Mouse (Mus musculus) cerebellum, adult 2 months (tissue): Measurements from ENCODE around the gene Sel1l3.

Experiments
- CTCF ChIP-seq: fragments of 200-500 bp; IDR thresholded peaks from 2 replicates; pipeline ENCODE4 v1.5.1; 2011; ENCODE audit warnings: low read depth, mild to moderate bottlenecking, control low read depth, low read length, moderate library complexity, borderline replicate concordance; ENCODE audit not compliant: insufficient read depth
- POLR2A ChIP-seq: fragments of 200-500 bp; IDR thresholded peaks from 2 replicates; pipeline ENCODE4 v1.6.1; 2011; ENCODE audit warnings: low read length, control low read depth, borderline replicate concordance; ENCODE audit not compliant: insufficient read depth

GRCm38 (mm10) chr5:53112942-53113341, 100.8 kb downstream of the Sel1l3 start:
- TF ChIP-seq POLR2A: no peak
- TF ChIP-seq CTCF: no peak
